Mouse (Mus musculus): ENCODE results near the gene Sf1. TPM values are rescaled to one million over a fixed set of nuclear protein-coding genes. Genes with fewer than 3 reads are reported as not detected.

Gene Sf1
- polyA plus RNA-seq, 1 experiment: 171 TPM

DNA sequence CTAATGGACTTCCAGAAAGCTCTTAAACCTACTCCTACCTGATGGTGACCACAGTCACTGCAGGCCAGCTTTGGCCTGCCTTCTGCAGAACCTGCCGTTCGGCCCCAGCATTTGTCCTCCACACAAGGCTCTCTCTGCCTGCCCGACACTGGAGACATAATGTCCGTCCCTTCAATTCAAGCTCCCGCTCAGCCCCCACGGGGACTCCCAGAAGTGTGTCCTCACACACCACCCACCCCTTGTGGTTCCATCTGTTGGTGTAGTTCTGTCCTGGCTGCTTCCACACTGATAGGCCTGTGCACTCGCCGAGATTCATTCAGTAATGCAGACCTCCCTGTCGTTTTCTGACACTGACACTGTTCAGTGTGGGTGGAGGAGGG is 57.7 kb downstream of the Sf1 start:
- Histone ChIP-seq H3K4me1 (ENCODE audit: control insufficient read depth, insufficient read depth, insufficient read length, low read length) (no peaks in the 10 kb centered on the region; the same call in 1 of the 2 replicates), H3K27me3 (ENCODE audit: control insufficient read depth, insufficient read depth, low read length) (peaks cover 10% of the 10 kb centered on the region), H3K36me3 (ENCODE audit: control insufficient read depth, insufficient read depth, low read length) (no peaks in the 10 kb centered on the region), H3K4me3 (ENCODE audit: low read depth, low read length) (no peak overlapping the region), H3K27ac (ENCODE audit: insufficient read depth, low read depth, low read length) (no peak overlapping the region)
- TF ChIP-seq POLR2A (IDR thresholded peaks at IDR 0.05; ENCODE audit: low read depth, low read length) (no peak), CTCF (IDR thresholded peaks at IDR 0.05; ENCODE audit: extremely low read depth, insufficient read length, insufficient replicate concordance, low read depth, low read length) (no peak)
- 76% methylated on average over 9 of the region's 9 CpGs for WGBS

DNA sequence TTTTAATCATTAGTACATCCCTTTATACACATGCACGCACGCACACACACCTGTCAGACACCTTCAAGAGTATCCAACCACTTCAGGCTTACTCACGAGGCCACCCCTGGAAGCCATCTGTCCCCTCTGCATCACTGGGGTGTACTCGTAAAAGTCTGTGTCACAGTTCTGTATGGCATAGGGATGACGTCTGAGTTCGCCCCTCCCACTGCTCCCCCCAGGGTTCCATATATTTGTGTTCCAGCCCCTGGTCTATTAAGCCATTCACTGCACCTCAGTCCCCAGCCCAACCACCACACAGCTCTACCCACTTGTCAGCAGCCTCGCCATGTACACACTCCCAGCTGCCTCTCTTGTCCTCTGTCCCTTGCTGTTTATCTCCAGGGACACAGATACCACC is 58.5 kb downstream of the Sf1 start:
- 54% methylated on average over 7 of the region's 7 CpGs for WGBS
- no peak overlapping the region for H3K4me3 ChIP-seq (ENCODE audit: low read depth, low read length)
- TF ChIP-seq POLR2A (IDR thresholded peaks at IDR 0.05; ENCODE audit: low read depth, low read length): no peak
- no peak for TF ChIP-seq CTCF (IDR thresholded peaks at IDR 0.05; ENCODE audit: extremely low read depth, insufficient read length, insufficient replicate concordance, low read depth, low read length)
- H3K27ac ChIP-seq (ENCODE audit: insufficient read depth, low read depth, low read length): no peak overlapping the region
- peaks cover 10% of the 10 kb centered on the region for H3K27me3 ChIP-seq (ENCODE audit: control insufficient read depth, insufficient read depth, low read length)
- H3K36me3 ChIP-seq (ENCODE audit: control insufficient read depth, insufficient read depth, low read length): no peaks in the 10 kb centered on the region
- peaks cover 3% of the 10 kb centered on the region for H3K4me1 ChIP-seq (ENCODE audit: control insufficient read depth, insufficient read depth, insufficient read length, low read length)

DNA sequence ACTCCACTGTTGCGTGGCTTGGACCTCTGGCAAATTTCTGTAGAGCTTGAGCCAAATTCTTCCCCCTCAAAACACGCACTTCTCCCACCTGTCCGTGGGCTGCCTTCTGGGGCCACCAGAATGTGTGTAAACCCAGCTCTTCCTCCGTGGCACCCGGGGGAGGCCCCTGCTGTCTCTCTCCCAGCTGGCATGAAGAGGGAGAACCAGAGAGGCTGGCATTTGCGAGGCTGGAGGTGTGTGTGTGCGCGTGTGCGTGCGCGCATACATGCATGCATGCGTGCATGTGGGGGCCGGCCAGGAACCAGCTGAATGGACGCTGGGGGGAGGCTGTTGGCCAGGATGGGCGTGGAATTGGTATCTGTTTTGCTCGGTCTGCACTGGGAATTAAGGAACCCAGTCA is 59.8 kb downstream of the Sf1 start:
- TF ChIP-seq POLR2A (IDR thresholded peaks at IDR 0.05; ENCODE audit: low read depth, low read length) (no peak), CTCF (IDR thresholded peaks at IDR 0.05; ENCODE audit: extremely low read depth, insufficient read length, insufficient replicate concordance, low read depth, low read length) (no peak)
- Histone ChIP-seq H3K36me3 (ENCODE audit: control insufficient read depth, insufficient read depth, low read length) (no peaks in the 10 kb centered on the region), H3K4me3 (ENCODE audit: low read depth, low read length) (no peak overlapping the region), H3K4me1 (ENCODE audit: control insufficient read depth, insufficient read depth, insufficient read length, low read length) (peaks cover 14% of the 10 kb centered on the region), H3K27ac (ENCODE audit: insufficient read depth, low read depth, low read length) (no peak overlapping the region), H3K27me3 (ENCODE audit: control insufficient read depth, insufficient read depth, low read length) (peaks cover 16% of the 10 kb centered on the region)
- 79% methylated on average over 16 of the region's 16 CpGs for WGBS

DNA sequence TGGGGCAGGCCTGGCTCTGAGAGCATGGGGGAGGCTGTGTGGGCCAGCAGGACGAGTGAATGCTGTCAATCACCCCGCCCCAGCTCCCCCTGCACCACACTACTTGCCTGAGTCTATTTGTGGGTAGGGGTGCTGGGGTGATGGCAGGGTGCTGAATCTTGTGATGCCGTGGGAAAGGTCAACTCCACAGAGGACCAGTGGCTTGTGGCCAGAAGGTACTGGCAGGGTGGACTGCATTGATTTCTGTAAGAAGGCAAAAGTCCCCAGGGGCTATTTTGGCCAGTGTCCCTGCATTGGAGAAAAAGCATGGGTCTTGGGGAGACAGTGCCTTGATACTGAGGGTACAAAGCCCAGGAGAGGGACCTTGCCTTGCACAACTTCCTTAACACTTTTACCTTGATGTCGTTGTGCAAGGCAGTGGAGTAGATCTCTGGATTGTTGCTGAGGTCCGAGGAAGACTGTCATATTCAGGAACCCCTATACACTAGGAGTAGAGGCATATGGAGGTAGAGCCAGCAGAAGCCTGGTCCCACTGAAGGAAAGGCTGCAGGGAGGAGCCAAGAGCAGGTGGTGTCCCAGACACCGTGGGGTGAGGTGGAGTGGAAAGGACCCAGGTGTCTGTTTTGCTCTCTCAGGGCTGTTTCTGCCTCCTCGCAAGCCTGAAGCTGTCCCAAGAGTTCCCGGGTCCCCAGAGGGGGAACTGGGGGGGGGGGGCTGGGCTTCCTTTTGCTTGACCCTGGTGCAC is 60.8 kb downstream of the Sf1 start:
- Histone ChIP-seq H3K4me3 (ENCODE audit: low read depth, low read length) (no peak overlapping the region), H3K27me3 (ENCODE audit: control insufficient read depth, insufficient read depth, low read length) (peaks cover 20% of the 10 kb centered on the region), H3K36me3 (ENCODE audit: control insufficient read depth, insufficient read depth, low read length) (no peaks in the 10 kb centered on the region), H3K27ac (ENCODE audit: insufficient read depth, low read depth, low read length) (no peak overlapping the region), H3K4me1 (ENCODE audit: control insufficient read depth, insufficient read depth, insufficient read length, low read length) (peaks cover 19% of the 10 kb centered on the region)
- no peak for TF ChIP-seq POLR2A (IDR thresholded peaks at IDR 0.05; ENCODE audit: low read depth, low read length)
- no peak for TF ChIP-seq CTCF (IDR thresholded peaks at IDR 0.05; ENCODE audit: extremely low read depth, insufficient read length, insufficient replicate concordance, low read depth, low read length)
- WGBS: 66% methylated on average over 8 of the region's 8 CpGs

DNA sequence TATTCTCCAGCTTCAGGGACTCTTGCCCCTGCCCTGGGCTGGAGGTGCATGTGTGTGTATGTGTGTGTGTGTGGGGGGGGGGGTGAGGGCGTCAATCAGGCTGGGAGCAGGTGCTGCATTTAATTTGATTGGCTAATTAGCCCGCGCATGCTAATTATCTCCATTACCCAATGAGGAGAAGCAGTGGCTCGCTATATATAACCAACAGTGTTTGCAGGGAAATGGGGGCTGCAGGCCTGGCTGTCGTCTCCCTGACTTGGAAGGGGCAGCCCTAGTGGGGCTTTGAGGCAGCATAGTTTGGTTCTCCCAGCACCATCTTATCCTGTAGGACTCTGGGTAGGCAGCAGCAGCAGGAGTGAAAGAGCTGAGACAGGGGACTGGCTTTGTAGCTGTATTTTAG is 62.1 kb downstream of the Sf1 start:
- no peaks in the 10 kb centered on the region for H3K36me3 ChIP-seq (ENCODE audit: control insufficient read depth, insufficient read depth, low read length)
- peaks cover 19% of the 10 kb centered on the region for H3K4me1 ChIP-seq (ENCODE audit: control insufficient read depth, insufficient read depth, insufficient read length, low read length)
- TF ChIP-seq POLR2A (IDR thresholded peaks at IDR 0.05; ENCODE audit: low read depth, low read length) (no peak), CTCF (IDR thresholded peaks at IDR 0.05; ENCODE audit: extremely low read depth, insufficient read length, insufficient replicate concordance, low read depth, low read length) (no peak)
- WGBS: 76% methylated on average over 5 of the region's 5 CpGs
- H3K27me3 ChIP-seq (ENCODE audit: control insufficient read depth, insufficient read depth, low read length): peaks cover 23% of the 10 kb centered on the region
- no peak overlapping the region for H3K4me3 ChIP-seq (ENCODE audit: low read depth, low read length)
- H3K27ac ChIP-seq (ENCODE audit: insufficient read depth, low read depth, low read length): no peak overlapping the region

DNA sequence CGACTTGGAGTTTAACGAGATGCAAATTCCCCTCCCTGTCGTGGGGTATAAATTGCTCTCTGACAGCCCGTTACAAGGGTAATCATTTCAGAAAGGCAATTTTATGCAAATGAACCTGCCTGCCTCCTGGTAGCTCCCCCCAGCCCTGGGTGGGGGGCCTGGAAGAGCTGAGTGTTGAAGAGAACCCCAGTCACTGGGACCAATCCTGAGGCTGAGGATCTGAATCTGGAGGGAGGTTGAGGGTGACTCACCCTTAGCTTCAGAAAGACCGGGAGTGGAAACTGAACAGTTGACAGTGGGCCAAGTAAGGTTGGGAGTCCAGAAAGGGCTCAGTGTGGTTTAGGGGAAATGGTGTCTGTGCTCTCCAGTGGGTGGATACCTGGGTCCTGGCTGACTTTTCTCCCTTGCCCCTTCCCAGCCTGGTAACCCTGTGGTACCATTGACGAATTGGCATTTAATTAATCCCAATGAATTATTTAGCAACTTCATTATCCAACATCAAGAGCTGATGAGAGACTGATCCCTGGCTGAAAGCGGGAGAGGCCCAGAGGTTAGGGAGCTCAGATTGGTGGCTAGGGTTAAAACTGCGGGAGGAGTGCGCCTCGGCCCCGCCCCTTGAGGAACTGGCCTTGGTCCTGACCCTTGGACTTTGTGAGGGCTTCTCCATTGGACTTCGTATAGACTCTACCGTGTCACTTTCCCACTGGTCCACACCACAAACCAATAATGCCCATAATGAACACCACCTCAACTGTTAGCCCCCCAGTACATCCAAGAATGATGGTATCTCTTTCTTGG is 63.4 kb downstream of the Sf1 start:
- 19% methylated on average over 13 of the region's 13 CpGs for WGBS

More for the DNA sequence above, 63.4 kb downstream of the Sf1 start:
- no peak overlapping the region for H3K27ac ChIP-seq (ENCODE audit: insufficient read depth, low read depth, low read length)
- no peak overlapping the region for H3K4me3 ChIP-seq (ENCODE audit: low read depth, low read length)
- H3K27me3 ChIP-seq (ENCODE audit: control insufficient read depth, insufficient read depth, low read length): peaks cover 25% of the 10 kb centered on the region
- H3K36me3 ChIP-seq (ENCODE audit: control insufficient read depth, insufficient read depth, low read length): no peaks in the 10 kb centered on the region
- no peak for TF ChIP-seq POLR2A (IDR thresholded peaks at IDR 0.05; ENCODE audit: low read depth, low read length)
- no peak for TF ChIP-seq CTCF (IDR thresholded peaks at IDR 0.05; ENCODE audit: extremely low read depth, insufficient read length, insufficient replicate concordance, low read depth, low read length)
- peaks cover 19% of the 10 kb centered on the region for H3K4me1 ChIP-seq (ENCODE audit: control insufficient read depth, insufficient read depth, insufficient read length, low read length)

Other genes starting within 250 kb of the Sf1 start
- 35.7 and 46.4 TPM in 2 replicates for gene Sac3d1, start 245.0 kb upstream of the Sf1 start, polyA plus RNA-seq (2012; rRNA removed)
- 19.8 and 41.8 TPM in 2 replicates for gene Snx15, start 235.4 kb upstream of the Sf1 start, polyA plus RNA-seq (2012; rRNA removed)
- 67.6 and 146 TPM in 2 replicates for gene Batf2, start 222.7 kb upstream of the Sf1 start, polyA plus RNA-seq (2012; rRNA removed)
- 62.7 and 98.9 TPM in 2 replicates for gene Arl2, start 222.1 kb upstream of the Sf1 start, polyA plus RNA-seq (2012; rRNA removed)
- gene Majin, start 179.3 kb upstream of the Sf1 start, polyA plus RNA-seq (2012; rRNA removed): 0.17 and 1.7 TPM in 2 replicates
- gene Gpha2, start 137.3 kb upstream of the Sf1 start, polyA plus RNA-seq (2012; rRNA removed): 0.74 TPM in 1 of 2 replicates, not detected in the other
- 64.2 and 112 TPM in 2 replicates for gene Ppp2r5b, start 127.8 kb upstream of the Sf1 start, polyA plus RNA-seq (2012; rRNA removed)
- gene Atg2a, start 122.0 kb upstream of the Sf1 start, polyA plus RNA-seq (2012; rRNA removed): 37.0 and 68.8 TPM in 2 replicates
- gene Ehd1, start 87.0 kb upstream of the Sf1 start, polyA plus RNA-seq (2012; rRNA removed): 315 and 714 TPM in 2 replicates
- gene Cdc42bpg, start 57.2 kb upstream of the Sf1 start, polyA plus RNA-seq (2012; rRNA removed): 26.0 and 53.2 TPM in 2 replicates
- gene Men1, start 28.7 kb upstream of the Sf1 start, polyA plus RNA-seq (2012; rRNA removed): 23.6 and 38.5 TPM in 2 replicates
- 41.0 and 77.3 TPM in 2 replicates for gene Map4k2, start 22.6 kb upstream of the Sf1 start, polyA plus RNA-seq (2012; rRNA removed)
- gene Pygm, start 20.7 kb downstream of the Sf1 start, polyA plus RNA-seq (2012; rRNA removed): 3.2 and 5.0 TPM in 2 replicates
- 38.3 and 40.9 TPM in 2 replicates for gene Rasgrp2, start 35.6 kb downstream of the Sf1 start, polyA plus RNA-seq (2012; rRNA removed)
- 2.0 and 2.9 TPM in 2 replicates for gene Nrxn2, start 55.0 kb downstream of the Sf1 start, polyA plus RNA-seq (2012; rRNA removed)
- gene Slc22a12, start 179.3 kb downstream of the Sf1 start, polyA plus RNA-seq (2012; rRNA removed): not detected in 2 replicates